Mouse (Mus musculus): ENCODE measurements around the gene Ccdc71.

- TF ChIP-seq GATA1 (IDR thresholded peaks at IDR 0.05; ENCODE audit: borderline replicate concordance, low read length) (no peak), FLI1 (IDR thresholded peaks at IDR 0.05; ENCODE audit: low read length) (no peak)
These were observed 19.8 kb upstream of the Ccdc71 start for GRCm38 (mm10) chr9:108440485-108440884.
